Mouse (Mus musculus): ENCODE data around the gene Sec16b. TPM values are rescaled to one million over a fixed set of nuclear protein-coding genes. Genes with fewer than 3 reads are reported as not detected.

The Sec16b gene
- total RNA-seq, 2 experiments from 2014 or later: 0.33 to 0.51 TPM

DNA sequence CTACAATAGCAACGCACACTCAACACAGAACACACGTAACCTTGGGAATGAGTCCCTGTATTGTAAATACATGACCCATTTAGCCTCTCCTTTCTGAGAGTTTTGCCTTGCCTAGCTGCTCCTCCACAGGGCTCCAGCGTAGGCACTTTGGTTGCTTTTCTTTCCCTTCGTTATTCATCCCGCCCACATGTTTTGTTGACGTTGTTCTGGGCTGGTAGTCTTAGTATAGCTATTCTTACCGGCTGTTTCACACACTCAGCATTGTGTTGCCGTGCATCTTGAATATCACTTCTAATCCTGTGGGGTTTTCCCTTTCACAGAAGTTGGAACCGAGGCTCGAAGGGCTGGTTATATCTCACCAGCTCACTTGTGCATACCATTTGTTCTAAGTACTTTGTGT is 49.2 kb downstream of the Sec16b start:
- DNase-seq (ENCODE audit: low spot score in 2 of 2): no peak

DNA sequence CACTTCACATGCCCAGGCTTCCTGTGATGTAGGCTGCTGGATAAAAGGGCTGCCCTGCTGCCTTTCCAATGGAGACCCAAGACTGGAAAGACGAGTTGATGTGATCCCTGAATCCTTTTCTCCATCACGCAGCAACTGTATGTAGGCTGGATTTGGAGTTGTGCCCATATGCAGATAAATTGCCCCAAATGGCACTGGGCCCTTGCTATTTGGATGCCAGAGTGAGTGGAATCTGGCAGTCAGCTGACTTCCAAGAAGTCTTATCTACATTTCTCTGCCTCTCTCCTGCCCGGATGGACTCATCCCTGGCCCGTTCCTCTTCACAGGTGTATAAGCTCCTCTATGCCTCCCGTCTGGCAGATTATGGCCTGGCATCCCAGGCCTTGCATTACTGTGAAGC is 49.9 kb downstream of the Sec16b start:
- no peak for DNase-seq (ENCODE audit: low spot score in 2 of 2)

DNA sequence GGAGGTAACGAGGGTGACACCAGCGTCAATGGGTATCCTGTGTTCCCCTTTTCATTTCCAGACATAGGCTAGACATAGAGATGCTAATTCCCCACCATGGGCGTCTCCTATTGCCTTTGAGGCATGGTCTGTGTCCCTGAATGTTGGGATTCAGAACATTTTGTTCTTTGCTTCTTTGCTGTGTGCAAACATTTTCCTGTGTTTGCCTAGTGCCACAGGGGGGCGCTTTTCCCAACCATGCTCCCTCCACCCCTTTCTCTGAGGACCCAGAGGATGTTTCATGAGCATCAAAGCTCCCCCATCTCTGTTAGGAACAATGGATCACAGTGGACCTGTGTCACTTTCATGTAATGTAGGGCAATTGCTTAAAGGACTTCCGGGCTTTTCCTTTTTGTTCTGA is 51.6 kb downstream of the Sec16b start:
- DNase-seq (ENCODE audit: low spot score in 2 of 2): no peak

DNA sequence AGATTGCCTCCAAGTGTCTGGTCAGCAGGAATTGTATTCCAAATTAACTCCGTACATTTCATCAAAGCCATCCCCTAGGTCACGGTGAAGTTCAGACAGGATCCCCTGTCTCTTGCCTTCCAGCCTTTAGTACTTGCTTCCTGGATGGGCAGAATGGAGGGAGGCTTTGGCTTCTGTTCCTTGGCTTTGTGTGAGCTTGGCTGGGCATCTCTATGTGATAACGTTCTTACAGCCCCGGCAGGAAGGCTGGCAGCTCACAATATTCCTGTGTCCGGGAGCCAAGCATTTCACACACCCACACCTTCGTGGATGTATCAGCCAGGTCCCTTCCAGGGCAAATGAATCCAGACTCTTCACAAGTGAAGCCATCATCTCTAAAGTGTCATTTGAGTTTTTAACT is 53.5 kb downstream of the Sec16b start:
- no peak for DNase-seq (ENCODE audit: low spot score in 2 of 2)

DNA sequence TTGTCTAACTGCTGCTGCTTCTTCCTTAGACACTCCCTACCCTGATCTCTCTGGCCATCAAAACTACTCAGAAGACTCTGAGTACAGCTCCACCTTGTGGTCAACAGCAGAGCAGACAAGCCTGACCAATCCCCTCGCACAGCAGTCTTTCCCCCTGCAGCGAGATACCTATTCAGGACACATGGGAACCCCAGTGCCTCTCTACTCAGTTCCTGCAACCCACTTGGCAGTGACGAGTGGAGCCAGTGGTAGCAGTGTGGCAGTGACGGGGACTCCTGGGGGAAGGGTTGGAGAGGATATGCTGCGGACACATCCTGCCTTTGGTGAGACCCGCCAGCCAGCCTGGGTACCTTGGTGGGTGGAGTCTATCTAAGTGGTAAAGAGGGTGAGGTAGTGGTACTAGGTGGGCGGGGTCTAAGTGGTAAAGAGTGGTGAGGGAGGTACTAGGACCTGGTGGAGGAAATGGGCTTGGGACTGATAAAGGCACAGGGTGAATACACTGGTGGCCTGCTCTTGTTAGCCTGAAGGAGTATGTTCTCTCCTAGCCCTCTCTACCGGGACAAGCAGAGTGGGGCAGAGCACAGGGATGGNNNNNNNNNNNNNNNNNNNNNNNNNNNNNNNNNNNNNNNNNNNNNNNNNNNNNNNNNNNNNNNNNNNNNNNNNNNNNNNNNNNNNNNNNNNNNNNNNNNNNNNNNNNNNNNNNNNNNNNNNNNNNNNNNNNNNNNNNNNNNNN is 54.3 kb downstream of the Sec16b start:
- no peak for DNase-seq (ENCODE audit: low spot score in 2 of 2)

DNA sequence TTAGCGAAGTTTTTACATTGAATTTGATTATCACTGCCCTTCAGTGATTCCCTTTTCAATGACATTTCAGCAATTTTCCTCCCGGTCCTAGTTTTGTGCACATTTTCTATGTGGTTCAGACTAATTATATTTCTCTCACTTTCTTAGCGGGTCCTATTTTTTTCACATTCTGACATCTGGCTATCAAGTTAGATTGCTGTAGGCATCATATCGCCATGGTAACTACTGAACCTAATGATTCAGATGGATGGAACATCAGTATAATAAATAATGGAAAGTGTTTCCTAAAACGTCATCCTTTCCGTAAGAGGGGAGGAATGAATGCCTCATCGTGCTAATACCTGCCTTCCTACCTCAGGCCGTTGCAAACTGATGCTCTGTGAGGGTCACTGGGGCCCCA is 61.3 kb downstream of the Sec16b start:
- DNase-seq (ENCODE audit: low spot score in 2 of 2): no peak

DNA sequence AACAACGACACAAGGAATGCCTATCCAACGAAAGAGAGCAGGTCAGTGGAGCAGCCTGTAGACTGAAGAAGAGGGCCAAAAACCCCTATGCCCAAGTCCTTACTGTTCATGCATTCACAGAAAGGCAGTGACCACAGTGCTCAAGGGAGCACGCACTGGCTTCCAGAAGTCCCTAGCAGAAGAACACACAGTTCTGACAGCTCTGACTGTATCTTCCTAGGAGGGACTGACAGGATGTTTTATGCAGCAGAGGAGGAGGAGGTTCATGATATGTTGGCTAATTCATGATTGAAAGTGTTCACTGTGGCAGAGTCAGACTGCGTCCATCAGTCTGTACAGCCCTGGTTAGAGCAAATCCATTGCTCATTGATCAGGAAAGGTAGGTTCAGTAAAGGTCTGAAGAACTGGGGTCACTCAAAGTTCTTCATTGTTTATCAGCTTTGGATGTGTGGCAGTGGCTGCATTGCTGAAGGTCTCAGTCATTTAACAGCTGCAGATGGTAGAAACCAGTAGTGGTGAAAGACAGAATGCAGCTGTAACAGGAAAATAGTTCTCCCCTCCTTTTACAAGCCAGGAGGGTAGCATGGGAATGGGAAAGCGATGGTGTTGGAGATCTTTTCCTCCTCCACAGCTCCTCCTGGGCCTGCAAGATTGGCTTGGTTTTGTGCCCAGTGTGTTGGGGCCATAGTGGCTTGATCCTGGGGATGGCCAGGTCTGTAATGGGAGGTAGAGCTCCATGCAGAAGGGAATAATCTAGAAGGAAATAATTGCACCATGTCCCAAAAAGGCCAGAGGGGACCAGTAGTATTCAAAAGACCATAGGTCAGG is 62.9 kb downstream of the Sec16b start:
- no peak for DNase-seq (ENCODE audit: low spot score in 2 of 2)

DNA sequence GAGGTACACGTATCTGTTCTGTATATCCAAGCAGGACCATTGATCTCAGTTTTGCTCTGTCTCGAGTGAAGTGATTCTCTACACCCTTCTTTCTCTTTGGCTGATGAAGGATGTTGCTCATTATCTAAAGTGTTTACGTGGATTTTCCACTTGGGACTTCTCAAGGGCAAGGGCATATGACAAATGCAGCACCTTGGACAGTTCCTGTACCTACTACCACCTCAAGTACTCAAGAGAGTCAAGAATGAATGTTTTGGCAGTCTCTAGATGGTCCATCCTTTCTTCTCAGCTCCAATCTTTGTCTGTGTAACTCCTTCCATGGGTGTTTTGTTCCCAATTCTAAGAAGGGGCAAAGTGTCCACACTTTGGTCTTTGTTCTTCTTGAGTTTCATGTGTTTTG is 68.8 kb downstream of the Sec16b start:
- DNase-seq (ENCODE audit: low spot score in 2 of 2): no peak

DNA sequence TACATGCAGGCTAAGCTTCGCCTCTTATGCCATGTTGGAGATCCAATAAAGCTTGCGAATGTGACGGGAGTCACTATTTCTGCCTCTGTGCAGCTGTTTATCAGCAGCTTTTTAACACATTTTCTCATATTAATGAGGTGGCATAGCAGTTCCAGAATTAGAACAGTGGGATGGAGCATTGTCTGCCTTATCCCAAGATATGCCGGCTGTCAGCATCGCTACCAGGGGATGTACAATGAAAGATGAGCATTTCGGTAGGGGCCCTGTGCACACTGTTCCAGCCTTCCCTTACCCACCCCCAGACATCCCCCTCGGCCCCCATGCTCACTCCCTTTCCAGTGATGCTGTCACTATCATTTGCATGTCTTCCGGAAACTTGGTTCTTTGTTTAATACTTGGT is 71.8 kb downstream of the Sec16b start:
- DNase-seq (ENCODE audit: low spot score in 2 of 2): no peak

DNA sequence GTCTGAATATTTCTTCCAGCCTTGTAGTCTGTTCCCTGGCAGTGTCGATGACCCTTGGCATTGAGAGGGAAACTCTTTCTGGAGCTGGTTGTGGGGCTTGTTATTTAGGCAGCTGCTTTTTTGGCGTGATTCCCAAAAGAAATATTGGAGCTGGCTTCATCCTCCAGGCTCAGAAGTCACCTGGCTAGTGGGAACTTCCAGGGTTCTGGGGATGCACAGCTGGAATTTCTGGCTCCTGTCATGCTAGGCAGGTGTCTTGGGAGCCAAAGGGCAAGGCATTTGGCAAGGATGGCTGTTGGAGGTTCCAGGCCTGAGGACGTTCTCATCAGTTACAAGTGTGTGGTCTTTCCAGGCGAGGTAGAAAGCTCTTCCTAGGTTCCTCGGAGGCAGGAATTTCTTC is 80.0 kb downstream of the Sec16b start:
- no peak for DNase-seq (ENCODE audit: low spot score in 2 of 2)

DNA sequence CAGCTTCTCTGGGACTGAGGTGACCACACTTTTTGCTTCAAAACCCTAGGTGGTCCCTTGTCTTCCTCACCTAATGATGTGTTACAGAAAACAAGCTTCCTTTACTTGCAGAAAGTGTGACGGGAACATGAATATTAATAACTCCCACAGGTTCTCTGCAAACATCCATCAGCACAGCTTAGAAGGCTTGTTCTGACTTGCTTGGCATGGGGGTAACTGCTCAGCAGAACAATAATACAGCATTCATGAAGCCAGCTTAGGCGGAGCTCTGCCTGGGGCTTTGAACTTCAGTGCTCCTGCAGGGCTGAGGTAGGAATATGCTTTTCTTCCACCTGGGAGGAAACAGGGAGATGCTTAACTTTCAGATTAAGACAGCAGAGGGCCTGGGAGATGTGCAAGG is 85.5 kb downstream of the Sec16b start:
- DNase-seq (ENCODE audit: low spot score in 2 of 2): no peak

DNA sequence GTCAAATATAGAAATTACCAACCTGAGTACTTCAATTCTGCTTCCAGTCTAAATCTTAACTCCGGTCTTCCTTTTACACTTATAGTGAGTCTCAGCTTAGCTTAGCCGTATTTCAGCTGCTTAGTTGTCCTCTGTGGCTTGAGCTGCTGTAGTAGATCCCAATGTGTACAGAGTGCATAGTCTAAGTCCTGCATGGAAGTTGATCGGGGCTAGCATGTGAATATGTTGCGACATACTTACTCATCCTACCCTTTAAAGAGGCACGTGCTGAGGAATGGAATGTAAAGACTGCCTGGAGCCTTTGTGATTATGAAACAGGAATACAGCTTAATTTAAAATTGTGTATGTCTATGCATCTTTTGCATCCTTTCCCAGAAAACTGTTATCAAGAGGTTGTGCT is 88.0 kb downstream of the Sec16b start:
- DNase-seq (ENCODE audit: low spot score in 2 of 2): no peak

DNA sequence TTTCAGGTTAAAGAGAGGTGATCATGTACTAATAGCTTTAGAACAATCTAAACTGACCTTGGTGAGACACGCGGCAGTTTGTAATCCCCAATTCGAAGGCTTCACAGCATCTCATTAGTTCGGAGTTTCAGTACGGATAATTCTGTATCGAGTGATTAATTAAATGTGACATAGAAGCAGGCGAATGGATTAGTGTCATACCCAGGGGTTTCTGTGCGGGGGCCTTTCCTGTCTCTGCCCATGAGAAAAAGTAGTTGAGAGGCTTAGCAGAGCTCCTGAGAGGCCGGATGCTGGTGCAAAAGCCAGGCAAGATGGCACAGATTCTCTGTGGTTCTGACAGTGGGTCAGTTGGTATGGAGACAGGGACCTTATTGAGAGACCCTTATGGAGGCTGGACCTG is 88.6 kb downstream of the Sec16b start:
- DNase-seq (ENCODE audit: low spot score in 2 of 2): no peak

DNA sequence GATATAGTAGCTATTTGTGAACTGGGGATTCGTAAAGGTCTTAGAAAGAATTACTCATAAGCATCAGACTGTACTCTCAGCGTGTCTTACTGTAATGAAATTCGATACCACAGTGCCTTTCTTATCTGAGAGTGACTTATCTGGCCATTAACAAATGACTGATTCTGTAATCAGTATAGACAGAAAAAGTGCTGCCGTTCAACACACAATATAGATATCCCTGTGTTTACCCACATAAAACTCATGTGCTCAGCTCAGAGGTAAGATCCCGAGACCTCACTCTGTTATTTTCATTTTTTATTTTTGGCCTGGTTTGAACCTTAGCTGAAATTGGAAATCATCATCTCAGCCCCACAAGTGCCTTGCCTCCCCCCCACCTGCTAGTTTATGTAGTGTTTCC is 98.0 kb downstream of the Sec16b start:
- DNase-seq (ENCODE audit: low spot score in 2 of 2): no peak

Other genes starting within 250 kb of the Sec16b start
- 10 to 100 TPM; 63.1 to 64.1 TPM for gene Rasal2, start 94.1 kb upstream of the Sec16b start, total RNA-seq (2021)
- gene Cryzl2, start 48.2 kb upstream of the Sec16b start, total RNA-seq (2021): 1 to 10 TPM; 3.9 to 4.2 TPM

All from layer of hippocampus, postnatal 14 days (tissue).